Comparison of ENCODE assay signal across 9 mouse cellular contexts in genomic region chr6:87730141-87730540, GRCm38 (mm10). TPM values are rescaled to one million over a fixed set of nuclear protein-coding genes. Genes with fewer than 3 reads are reported as not detected.
DNase-seq lines count a peak whose midpoint lies in the region; ATAC-seq and TF ChIP-seq lines count a peak whose summit lies in the region.
"Had no signal": no experiment of that assay in that cellular context is flagged by ENCODE, and none has a peak within 500 bp of the region (broad histone marks: within the 10 kb centered on the region; RNA-seq: fewer than 3 reads in every experiment).

No protein-coding gene starts in this region.

- no peak for TF ChIP-seq EP300 in liver, postnatal 0 days (IDR thresholded peaks at IDR 0.05; ENCODE audit: low read depth)

- DNase-seq in heart, postnatal 4 days: no peak
- no peak for DNase-seq in hindbrain, embryonic 11.5 days (ENCODE audit: low spot score)
- no peak for DNase-seq in liver, postnatal 0 days
- DNase-seq in spleen, postnatal 10 days (ENCODE audit: low spot score in 2 of 2): no peak
- no peak for DNase-seq in left cerebral cortex, postnatal 14 days (ENCODE audit: low spot score in 2 of 2)
- DNase-seq in gastrocnemius, adult 8-10 months (ENCODE audit: low spot score in 2 of 2): no peak

- peak overlapping the region; percentile 96 for H3K4me2 ChIP-seq in heart, embryonic 14.5 days (ENCODE audit: low read length)
- H3K4me2 ChIP-seq in hindbrain, embryonic 11.5 days (replicated peaks; ENCODE audit: low read depth, low read length): peak overlapping the region; percentile 95
- peak overlapping the region; percentile 76 for H3K4me2 ChIP-seq in liver, postnatal 0 days (ENCODE audit: low read depth, low read length)

- ATAC-seq in heart, embryonic 14.5 days (ENCODE audit: insufficient number of reproducible peaks, insufficient read depth, low FRiP score, low read depth): no peak
- no peak for ATAC-seq in hindbrain, embryonic 11.5 days (ENCODE audit: low FRiP score)
- ATAC-seq in liver, postnatal 0 days: no peak

- H3K4me1 ChIP-seq in heart, embryonic 14.5 days (ENCODE audit: control insufficient read depth in 2 of 2, insufficient read depth in 2 of 2, low read length in 2 of 2): peaks cover 16 to 35% of the 10 kb centered on the region in 2 experiments
- peaks cover 2% of the 10 kb centered on the region for H3K4me1 ChIP-seq in cortical plate, adult 2 months (ENCODE audit: control insufficient read depth, insufficient read depth, low read length)
- H3K4me1 ChIP-seq in hindbrain, embryonic 11.5 days (replicated peaks; ENCODE audit: control insufficient read depth, insufficient read depth, low read length): peaks cover 11% of the 10 kb centered on the region; the same call in 1 of the 2 replicates
- H3K4me1 ChIP-seq in liver, postnatal 0 days (ENCODE audit: insufficient read depth): peaks cover 20% of the 10 kb centered on the region

- H3K27me3 ChIP-seq in heart, embryonic 14.5 days (ENCODE audit: control insufficient read depth, insufficient read depth, low read length): peaks cover 49% of the 10 kb centered on the region
- H3K27me3 ChIP-seq in hindbrain, embryonic 11.5 days (ENCODE audit: control insufficient read depth, insufficient read depth, low read length): peaks cover 37% of the 10 kb centered on the region
- peaks cover 47% of the 10 kb centered on the region for H3K27me3 ChIP-seq in liver, postnatal 0 days (ENCODE audit: insufficient read depth, low read length)

- intact Hi-C loops in left cerebral cortex, postnatal 14 days (cut with DNase I): no loop called here

- TF ChIP-seq CTCF in cortical plate, adult 2 months (IDR thresholded peaks at IDR 0.05; ENCODE audit: extremely low read depth, insufficient read depth, low read length): no peak
- TF ChIP-seq CTCF in liver, postnatal 0 days (IDR thresholded peaks at IDR 0.05; ENCODE audit: low read depth): no peak

- no peak for TF ChIP-seq POLR2A in cortical plate, adult 2 months (IDR thresholded peaks at IDR 0.05; ENCODE audit: extremely low read depth, insufficient read depth, low read length)

- H3K9me3 ChIP-seq in heart, embryonic 14.5 days (ENCODE audit: control insufficient read depth, low read length): no peaks in the 10 kb centered on the region
- no peaks in the 10 kb centered on the region for H3K9me3 ChIP-seq in hindbrain, embryonic 11.5 days (ENCODE audit: control insufficient read depth, low read length)
- no peaks in the 10 kb centered on the region for H3K9me3 ChIP-seq in liver, postnatal 0 days (ENCODE audit: low read length)

- no peak overlapping the region for H3K9ac ChIP-seq in heart, embryonic 14.5 days (ENCODE audit: low read length)
- H3K9ac ChIP-seq in hindbrain, embryonic 11.5 days (ENCODE audit: low read depth, low read length): peak overlapping the region; percentile 81
- no peak overlapping the region for H3K9ac ChIP-seq in liver, postnatal 0 days (replicated peaks)

- peak overlapping the region; percentile 54 to 66 for H3K4me3 ChIP-seq in heart, embryonic 14.5 days (ENCODE audit: control insufficient read depth in 1 of 2, insufficient read depth in 1 of 2, low read depth in 1 of 2, low read length in 2 of 2)
- peak overlapping the region; percentile 66 for H3K4me3 ChIP-seq in cortical plate, adult 2 months (ENCODE audit: insufficient read depth, low read length)
- peak overlapping the region; percentile 72 for H3K4me3 ChIP-seq in hindbrain, embryonic 11.5 days (ENCODE audit: low read depth, low read length)
- H3K4me3 ChIP-seq in liver, postnatal 0 days (ENCODE audit: low read depth, low read length): peak overlapping the region; percentile 48; the same call in 1 of the 2 replicates

- H3K27ac ChIP-seq in heart, embryonic 14.5 days (replicated peaks in 1 of 2; ENCODE audit: control insufficient read depth in 1 of 2, insufficient read depth in 1 of 2, low read depth in 2 of 2, low read length in 2 of 2): no peak overlapping the region
- no peak overlapping the region for H3K27ac ChIP-seq in cortical plate, adult 2 months (ENCODE audit: insufficient read depth, low read length)
- H3K27ac ChIP-seq in hindbrain, embryonic 11.5 days (ENCODE audit: low read depth, low read length): no peak overlapping the region
- H3K27ac ChIP-seq in liver, postnatal 0 days (ENCODE audit: low read depth): no peak overlapping the region

- WGBS in heart, embryonic 14.5 days: 17% methylated on average over 13 of the region's 13 CpGs
- WGBS in hindbrain, embryonic 11.5 days: 13% methylated on average over 13 of the region's 13 CpGs
- WGBS in liver, postnatal 0 days (ENCODE audit: insufficient replicate concordance): 28% methylated on average over 13 of the region's 13 CpGs

- no peaks in the 10 kb centered on the region for H3K36me3 ChIP-seq in heart, embryonic 14.5 days (ENCODE audit: control insufficient read depth, insufficient read depth, low read length)
- H3K36me3 ChIP-seq in hindbrain, embryonic 11.5 days (ENCODE audit: control insufficient read depth, insufficient read depth, low read length): no peaks in the 10 kb centered on the region
- H3K36me3 ChIP-seq in liver, postnatal 0 days (replicated peaks; ENCODE audit: insufficient read depth, low read length): no peaks in the 10 kb centered on the region

RNA-seq across cellular contexts. Expression of gene Efcc1, which starts 0.5 kb away (rescaled TPM):
- polyA plus RNA-seq in heart, embryonic 14.5 days (2014; fragmentation: Nextera tagmentation; extraction: Ambion mirVana): 0.44 and 0.76 TPM in 2 replicates
- total RNA-seq in heart, postnatal 4 days (2021): 1 to 10 TPM; 1.5 to 2.4 TPM
- polyA plus RNA-seq in cortical plate, adult 2 months (2012; rRNA removed): 6.3 and 6.7 TPM in 2 replicates
- 5.6 and 7.7 TPM in 2 replicates for polyA plus RNA-seq in hindbrain, embryonic 11.5 days (2014; fragmentation: Nextera tagmentation; extraction: Ambion mirVana)
- 0.39 and 0.42 TPM in 2 replicates for polyA plus RNA-seq in liver, postnatal 0 days (2015; fragmentation: Nextera tagmentation; extraction: Ambion mirVana)
- 1 to 10 TPM; 4.0 to 4.3 TPM for total RNA-seq in left cerebral cortex, postnatal 14 days (2021)
- total RNA-seq in gastrocnemius, adult 8-10 months (2022): under 1 TPM; 0.51 to 0.94 (median 0.78) TPM
- polyA plus RNA-seq: erythroblast, embryonic 14.5 days had no signal

RNA-seq across cellular contexts. Expression of gene Gp9, which starts 47.7 kb away (rescaled TPM):
- 3.4 TPM in 2 replicates for polyA plus RNA-seq in heart, embryonic 14.5 days (2014; fragmentation: Nextera tagmentation; extraction: Ambion mirVana)
- total RNA-seq in heart, postnatal 4 days (2021): 1 to 10 TPM in 1 of 2 experiments, under 1 TPM in 1; 0.64 to 1.1 TPM
- polyA plus RNA-seq in cortical plate, adult 2 months (2012; rRNA removed): 1.6 and 1.7 TPM in 2 replicates
- 1.4 and 2.2 TPM in 2 replicates for polyA plus RNA-seq in hindbrain, embryonic 11.5 days (2014; fragmentation: Nextera tagmentation; extraction: Ambion mirVana)
- 36.5 and 38.0 TPM in 2 replicates for polyA plus RNA-seq in liver, postnatal 0 days (2015; fragmentation: Nextera tagmentation; extraction: Ambion mirVana)
- 1 to 10 TPM; 1.3 TPM for total RNA-seq in left cerebral cortex, postnatal 14 days (2021)
- not detected for total RNA-seq in gastrocnemius, adult 8-10 months (2022)

RNA-seq across cellular contexts. Expression of gene Aplf, which starts 58.1 kb away (rescaled TPM):
- 8.4 and 8.7 TPM in 2 replicates for polyA plus RNA-seq in heart, embryonic 14.5 days (2014; fragmentation: Nextera tagmentation; extraction: Ambion mirVana)
- 1 to 10 TPM; 2.7 to 3.1 TPM for total RNA-seq in heart, postnatal 4 days (2021)
- 4.6 and 5.0 TPM in 2 replicates for polyA plus RNA-seq in cortical plate, adult 2 months (2012; rRNA removed)
- polyA plus RNA-seq in hindbrain, embryonic 11.5 days (2014; fragmentation: Nextera tagmentation; extraction: Ambion mirVana): 15.7 and 16.4 TPM in 2 replicates
- 5.5 and 7.1 TPM in 2 replicates for polyA plus RNA-seq in liver, postnatal 0 days (2015; fragmentation: Nextera tagmentation; extraction: Ambion mirVana)
- total RNA-seq in left cerebral cortex, postnatal 14 days (2021): 1 to 10 TPM; 7.5 to 9.5 TPM
- 1 to 10 TPM; 2.3 to 3.1 (median 2.8) TPM for total RNA-seq in gastrocnemius, adult 8-10 months (2022)
